Mouse (Mus musculus): ENCODE measurements around the gene A930018P22Rik. TPM values are rescaled to one million over a fixed set of nuclear protein-coding genes. Genes with fewer than 3 reads are reported as not detected.
"Not testable (repeated sequence)": the region's sequence is repeated elsewhere in the genome, so short reads cannot be mapped to it uniquely, and the experiment has no call there.

Gene A930018P22Rik
- polyA plus RNA-seq, 1 experiment from 2014 or later, result 0.47 TPM

DNA sequence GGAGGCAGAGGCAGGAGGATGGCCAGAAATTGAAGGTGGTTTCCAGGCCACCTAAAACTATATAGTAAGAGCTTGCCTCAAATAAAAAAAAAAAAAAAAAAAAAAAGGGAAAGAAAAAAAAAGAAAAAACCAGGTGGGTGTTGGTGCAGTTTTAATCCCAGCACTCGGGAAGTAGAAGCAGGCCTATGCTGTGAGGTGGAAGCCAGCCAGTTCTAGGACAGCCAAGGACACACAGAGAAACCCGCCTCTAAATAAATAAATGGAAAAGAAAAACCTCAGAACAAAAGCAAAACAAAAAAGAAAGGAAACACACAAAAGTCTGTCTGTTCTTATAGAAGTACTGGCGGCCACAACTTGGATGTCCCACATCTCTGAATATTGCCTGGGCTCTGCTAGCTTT, 7.7 kb upstream of the A930018P22Rik start:
- TF ChIP-seq CTCF (IDR thresholded peaks at IDR 0.05; ENCODE audit: low read depth), result no peak
- no peak for TF ChIP-seq EP300 (optimal IDR thresholded peaks at IDR 0.05)
- no peaks in the 10 kb centered on the region; the same call in 1 of the 2 replicates for H3K36me3 ChIP-seq (ENCODE audit: control insufficient read depth, insufficient read depth, low read length)
- no peaks in the 10 kb centered on the region for H3K4me1 ChIP-seq (replicated peaks; ENCODE audit: control insufficient read depth, insufficient read depth)
- ATAC-seq (ENCODE audit: low FRiP score, low TSS enrichment) (no peak), DNase-seq (ENCODE audit: low spot score) (no peak)
- WGBS, result 60% methylated on average over 3 of the region's 3 CpGs
- H3K27ac ChIP-seq (replicated peaks), result no peak overlapping the region
- H3K9ac ChIP-seq (ENCODE audit: low read length), result no peak overlapping the region
- H3K27me3 ChIP-seq (ENCODE audit: control insufficient read depth, insufficient read depth, low read length), result no peaks in the 10 kb centered on the region
- no peaks in the 10 kb centered on the region for H3K9me3 ChIP-seq (ENCODE audit: control insufficient read depth, low read length)
- no peak overlapping the region for H3K4me2 ChIP-seq (replicated peaks; ENCODE audit: low read depth)
- H3K4me3 ChIP-seq (ENCODE audit: low read depth, low read length), result no peak overlapping the region

DNA sequence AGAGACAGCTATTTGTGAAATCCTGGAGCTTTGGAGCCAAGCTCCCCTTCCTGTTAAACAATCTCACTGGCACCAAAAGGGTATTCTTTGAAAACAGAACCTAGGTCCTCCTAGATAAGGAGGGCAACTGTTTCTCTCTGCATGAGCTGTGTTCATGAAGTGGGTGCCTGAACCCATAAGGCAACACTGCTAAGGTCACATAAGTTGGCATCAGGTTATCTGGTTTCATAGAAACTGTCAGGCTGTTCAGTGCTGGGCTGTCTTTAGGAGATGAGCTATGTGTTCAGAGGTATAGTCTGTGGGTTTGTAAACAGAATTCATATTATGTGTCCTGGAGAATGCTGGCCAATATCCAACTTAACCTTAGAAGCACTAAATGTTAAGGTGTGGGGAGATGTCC, 5.4 kb upstream of the A930018P22Rik start:
- not testable (repeated sequence) for H3K4me3 ChIP-seq (ENCODE audit: low read depth, low read length); H3K9ac ChIP-seq (ENCODE audit: low read length); H3K4me2 ChIP-seq (replicated peaks; ENCODE audit: low read depth); DNase-seq (ENCODE audit: low spot score); H3K4me1 ChIP-seq (replicated peaks; ENCODE audit: control insufficient read depth, insufficient read depth); H3K9me3 ChIP-seq (ENCODE audit: control insufficient read depth, low read length); H3K27me3 ChIP-seq (ENCODE audit: control insufficient read depth, insufficient read depth, low read length); H3K27ac ChIP-seq (replicated peaks); ATAC-seq (ENCODE audit: low FRiP score, low TSS enrichment); H3K36me3 ChIP-seq (ENCODE audit: control insufficient read depth, insufficient read depth, low read length)

DNA sequence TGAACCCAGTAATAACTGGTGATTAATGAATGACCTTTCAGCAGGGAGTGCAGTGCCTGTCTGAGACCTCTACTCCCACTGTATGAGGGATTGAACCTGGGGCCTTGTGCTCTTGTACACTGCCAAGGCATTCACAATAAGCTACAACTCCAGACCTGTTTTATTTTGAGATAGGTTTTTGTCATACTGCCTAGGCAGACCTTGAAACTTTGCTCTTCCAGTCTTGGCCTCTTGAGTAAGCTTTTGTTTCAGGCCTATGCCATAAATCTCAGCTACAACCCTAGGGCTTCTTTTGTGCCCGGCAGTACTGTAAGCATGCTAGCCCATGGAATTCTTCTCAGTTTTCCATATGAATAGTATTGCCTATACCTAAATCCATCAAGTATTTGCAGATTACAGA, 3.5 kb upstream of the A930018P22Rik start:
- no peak for ATAC-seq (ENCODE audit: low FRiP score, low TSS enrichment)
- 77% methylated on average over 1 of the region's 1 CpGs for WGBS
- no peak for TF ChIP-seq EP300 (optimal IDR thresholded peaks at IDR 0.05)
- TF ChIP-seq CTCF (IDR thresholded peaks at IDR 0.05; ENCODE audit: low read depth), result no peak

DNA sequence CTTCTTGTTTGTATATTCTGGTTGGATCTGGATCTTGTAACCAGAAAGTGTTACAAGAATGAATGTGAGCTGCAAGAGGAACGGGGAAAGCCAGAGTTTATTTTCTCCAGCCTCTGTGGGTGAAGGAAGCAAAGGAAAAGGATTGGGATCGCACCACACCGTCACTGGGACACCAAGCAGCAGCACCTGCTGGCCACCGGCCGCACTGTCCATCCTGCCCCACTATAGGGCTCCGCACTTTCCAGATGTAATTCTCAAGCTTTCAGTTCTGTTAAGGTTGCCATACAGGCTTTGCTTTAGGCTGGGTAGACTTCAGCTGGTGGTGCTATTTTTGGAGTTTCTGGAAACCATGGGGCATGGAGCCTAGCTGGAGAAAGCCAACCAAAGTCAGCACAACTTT, 2.3 kb upstream of the A930018P22Rik start:
- ATAC-seq (ENCODE audit: low FRiP score, low TSS enrichment) (no peak), DNase-seq (ENCODE audit: low spot score) (no peak)
- no peaks in the 10 kb centered on the region for H3K4me1 ChIP-seq (replicated peaks; ENCODE audit: control insufficient read depth, insufficient read depth)
- no peaks in the 10 kb centered on the region; the same call in 1 of the 2 replicates for H3K36me3 ChIP-seq (ENCODE audit: control insufficient read depth, insufficient read depth, low read length)
- TF ChIP-seq CTCF (IDR thresholded peaks at IDR 0.05; ENCODE audit: low read depth) (peak; percentile 58), EP300 (optimal IDR thresholded peaks at IDR 0.05) (no peak)
- no peak overlapping the region for H3K9ac ChIP-seq (ENCODE audit: low read length)
- peak overlapping the region; percentile 81 for H3K27ac ChIP-seq (replicated peaks)
- no peaks in the 10 kb centered on the region for H3K9me3 ChIP-seq (ENCODE audit: control insufficient read depth, low read length)
- no peaks in the 10 kb centered on the region for H3K27me3 ChIP-seq (ENCODE audit: control insufficient read depth, insufficient read depth, low read length)
- no peak overlapping the region for H3K4me2 ChIP-seq (replicated peaks; ENCODE audit: low read depth)
- no peak overlapping the region for H3K4me3 ChIP-seq (ENCODE audit: low read depth, low read length)
- 53% methylated on average over 6 of the region's 6 CpGs for WGBS

More for the DNA sequence above, 3.5 kb upstream of the A930018P22Rik start:
- Histone ChIP-seq H3K4me2 (replicated peaks; ENCODE audit: low read depth) (no peak overlapping the region), H3K27me3 (ENCODE audit: control insufficient read depth, insufficient read depth, low read length) (no peaks in the 10 kb centered on the region), H3K4me1 (replicated peaks; ENCODE audit: control insufficient read depth, insufficient read depth) (no peaks in the 10 kb centered on the region), H3K9me3 (ENCODE audit: control insufficient read depth, low read length) (no peaks in the 10 kb centered on the region), H3K36me3 (ENCODE audit: control insufficient read depth, insufficient read depth, low read length) (no peaks in the 10 kb centered on the region; the same call in 1 of the 2 replicates), H3K9ac (ENCODE audit: low read length) (no peak overlapping the region), H3K4me3 (ENCODE audit: low read depth, low read length) (no peak overlapping the region), H3K27ac (replicated peaks) (peak overlapping the region; percentile 81)
- DNase-seq (ENCODE audit: low spot score), result no peak

DNA sequence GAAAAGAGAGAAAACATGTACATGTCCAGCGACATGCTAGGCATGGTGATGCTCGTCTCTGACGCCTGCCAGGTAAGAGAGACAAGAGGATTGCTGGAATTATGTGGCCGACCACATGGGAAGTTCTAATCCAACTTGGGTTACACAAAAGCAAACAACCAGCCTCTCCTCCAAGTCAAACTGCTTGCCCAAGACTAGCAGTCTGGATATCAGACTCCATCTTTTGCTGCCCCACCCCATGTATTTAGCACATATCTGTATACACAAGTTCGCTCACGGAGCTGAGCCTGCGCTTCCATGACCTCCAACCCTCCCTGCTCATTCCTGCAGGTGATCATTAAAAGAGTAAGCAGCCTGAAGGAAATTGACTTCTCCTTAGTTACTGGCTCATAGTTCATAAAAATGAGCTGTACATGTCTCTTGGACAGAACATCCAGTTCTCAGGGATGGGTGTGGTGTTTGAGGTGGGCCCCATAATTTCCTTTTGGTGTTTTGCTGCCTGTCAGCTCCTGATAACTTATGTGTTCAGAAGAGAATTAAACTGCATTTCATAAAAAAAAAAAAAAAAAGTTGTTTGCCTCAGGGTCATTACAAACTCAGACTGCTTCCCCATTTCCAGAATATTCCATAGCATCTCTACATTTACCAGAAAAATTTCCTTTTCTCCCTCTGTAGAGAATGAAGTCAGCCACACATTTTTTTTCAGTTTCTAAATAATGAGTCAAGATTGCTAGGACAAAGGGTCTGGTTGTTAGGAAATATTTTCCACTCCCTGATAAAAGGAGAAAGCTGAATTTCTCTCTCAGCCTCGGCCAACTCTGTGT, 676 bp upstream of the A930018P22Rik start:
- peak overlapping the region; percentile 87; the same call in 1 of the 2 replicates for H3K9ac ChIP-seq (ENCODE audit: low read length)
- DNase-seq (ENCODE audit: low spot score), result peak; percentile 33
- WGBS, result 47% methylated on average over 8 of the region's 8 CpGs

DNA sequence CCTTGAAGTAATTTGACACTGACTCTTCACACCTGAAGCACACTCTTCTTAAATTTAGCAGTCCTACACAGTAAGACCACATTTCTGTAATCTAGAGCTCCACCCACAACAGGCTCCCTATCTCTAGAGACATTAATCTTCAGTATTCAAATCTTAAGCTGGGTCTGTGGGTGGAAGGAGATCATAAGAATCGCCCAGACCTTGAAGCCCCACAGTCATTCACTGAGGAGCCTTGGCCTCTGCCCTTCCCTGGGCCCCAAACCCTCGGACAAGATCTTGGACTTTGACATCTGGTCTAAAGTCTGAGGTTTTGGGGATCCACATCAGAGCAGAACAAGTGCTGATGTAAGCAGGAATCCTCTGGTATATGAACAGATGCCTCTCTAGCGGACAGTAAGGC, 971 bp downstream of the A930018P22Rik start:
- no peak overlapping the region for H3K27ac ChIP-seq (replicated peaks)
- H3K9me3 ChIP-seq (ENCODE audit: control insufficient read depth, low read length), result no peaks in the 10 kb centered on the region
- H3K9ac ChIP-seq (ENCODE audit: low read length), result peak overlapping the region; percentile 87; the same call in 1 of the 2 replicates
- H3K4me2 ChIP-seq (replicated peaks; ENCODE audit: low read depth), result peak overlapping the region; percentile 99
- no peaks in the 10 kb centered on the region for H3K4me1 ChIP-seq (replicated peaks; ENCODE audit: control insufficient read depth, insufficient read depth)
- no peaks in the 10 kb centered on the region for H3K27me3 ChIP-seq (ENCODE audit: control insufficient read depth, insufficient read depth, low read length)
- DNase-seq (ENCODE audit: low spot score), result no peak
- peak overlapping the region; percentile 75 for H3K4me3 ChIP-seq (ENCODE audit: low read depth, low read length)
- H3K36me3 ChIP-seq (ENCODE audit: control insufficient read depth, insufficient read depth, low read length), result no peaks in the 10 kb centered on the region
- no peak for ATAC-seq (ENCODE audit: low FRiP score, low TSS enrichment)
- no peak for TF ChIP-seq EP300 (optimal IDR thresholded peaks at IDR 0.05)
- no peak for TF ChIP-seq CTCF (IDR thresholded peaks at IDR 0.05; ENCODE audit: low read depth)
- 59% methylated on average over 3 of the region's 3 CpGs for WGBS

More for the DNA sequence above, 676 bp upstream of the A930018P22Rik start:
- Histone ChIP-seq H3K27ac (replicated peaks) (peak overlapping the region; percentile 91), H3K27me3 (ENCODE audit: control insufficient read depth, insufficient read depth, low read length) (no peaks in the 10 kb centered on the region), H3K4me2 (replicated peaks; ENCODE audit: low read depth) (peak overlapping the region; percentile 99), H3K4me3 (ENCODE audit: low read depth, low read length) (peak overlapping the region; percentile 75), H3K9me3 (ENCODE audit: control insufficient read depth, low read length) (no peaks in the 10 kb centered on the region), H3K36me3 (ENCODE audit: control insufficient read depth, insufficient read depth, low read length) (no peaks in the 10 kb centered on the region; the same call in 1 of the 2 replicates), H3K4me1 (replicated peaks; ENCODE audit: control insufficient read depth, insufficient read depth) (no peaks in the 10 kb centered on the region)
- TF ChIP-seq CTCF (IDR thresholded peaks at IDR 0.05; ENCODE audit: low read depth) (no peak), EP300 (optimal IDR thresholded peaks at IDR 0.05) (peak; percentile 97)
- peak; percentile 49 for ATAC-seq (ENCODE audit: low FRiP score, low TSS enrichment)
